Mouse (Mus musculus): Measurements from ENCODE around the gene Nop2.

DNA sequence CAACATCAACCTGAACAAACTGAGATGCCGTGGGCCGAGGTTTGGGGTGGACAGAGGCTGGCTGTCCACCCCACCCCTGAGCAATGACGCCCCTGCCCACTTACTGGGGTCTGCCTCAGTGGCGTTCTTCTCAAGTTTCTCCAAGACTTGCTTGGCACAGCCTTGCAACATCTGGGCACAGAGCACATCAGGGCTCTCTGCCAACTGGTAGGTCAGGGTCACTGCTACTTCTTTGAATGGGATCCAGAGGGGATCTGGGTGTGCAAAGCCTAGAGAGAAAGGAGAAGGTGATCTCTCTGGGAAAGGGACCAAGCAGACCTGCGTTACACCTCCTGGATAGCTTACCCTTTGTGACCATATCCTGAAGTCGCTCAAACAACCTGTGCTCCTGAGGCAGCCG, 41.5 kb downstream of the Nop2 start:
- no peak for TF ChIP-seq CTCF (IDR thresholded peaks at IDR 0.05; ENCODE audit: extremely low read depth, insufficient read length, insufficient replicate concordance, low read depth, low read length)
- TF ChIP-seq POLR2A (IDR thresholded peaks at IDR 0.05; ENCODE audit: low read depth, low read length): no peak

Data from small intestine, adult 2 months (tissue).